Comparison of ENCODE assay signal across 8 mouse cellular contexts in the genomic region with DNA sequence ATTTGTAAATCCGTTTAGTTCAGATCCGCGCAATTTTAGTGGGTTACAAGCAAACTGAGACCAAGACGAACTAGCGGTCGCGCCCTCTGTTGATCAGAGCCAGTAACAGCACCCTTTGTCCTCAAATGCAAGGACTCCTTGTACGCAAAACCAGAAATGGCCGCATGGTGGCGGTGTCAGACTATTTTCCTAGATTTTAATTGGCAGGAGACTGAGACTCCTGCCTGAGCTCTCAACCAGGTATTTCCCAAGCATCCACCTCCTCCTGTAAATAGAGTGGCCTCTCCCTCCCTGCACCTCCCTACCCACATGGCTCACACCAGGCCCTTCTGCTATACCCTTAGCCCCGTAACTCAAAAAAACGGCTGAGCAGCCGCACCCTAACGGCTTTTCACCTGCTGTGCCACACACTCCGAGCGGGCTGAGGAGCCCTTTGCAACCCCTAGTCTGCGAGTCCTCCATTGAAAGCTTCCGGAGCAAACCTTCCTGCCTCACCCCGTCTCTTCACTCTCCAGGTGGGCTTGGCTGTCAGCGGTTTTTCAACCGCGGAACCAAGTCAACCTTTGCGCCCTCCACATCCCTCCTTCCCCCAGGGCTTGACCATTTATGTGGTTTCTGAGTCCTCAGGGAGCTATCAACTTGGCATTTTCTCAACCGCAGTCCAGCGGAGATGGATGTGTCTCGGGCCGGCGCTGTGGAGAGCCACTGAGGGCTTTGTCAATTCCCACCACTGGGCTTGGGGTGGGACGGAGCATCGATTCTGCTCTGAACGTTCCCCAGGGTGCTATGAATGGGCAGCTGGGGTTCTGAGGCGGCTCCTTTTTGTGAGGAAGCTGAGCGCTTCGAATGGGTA. TPM values are rescaled to one million over a fixed set of nuclear protein-coding genes. Genes with fewer than 3 reads are reported as not detected.
DNase-seq lines count a peak whose midpoint lies in the region.

No protein-coding gene starts in this region.

- peaks cover 14% of the 10 kb centered on the region for H3K4me1 ChIP-seq in megakaryocyte, embryonic 14.5 days

- peaks cover 72% of the 10 kb centered on the region for H3K27me3 ChIP-seq in megakaryocyte, embryonic 14.5 days (replicated peaks)

- H3K4me3 ChIP-seq in megakaryocyte, embryonic 14.5 days (replicated peaks): peak overlapping the region; percentile 26

- H3K9me3 ChIP-seq in megakaryocyte, embryonic 14.5 days: no peaks in the 10 kb centered on the region

- intact Hi-C loops in gastrocnemius, postnatal 14 days (cut with DNase I; ENCODE audit: low total_unique reads): loop anchor here (2.0 to 10.0 kb wide), 2 partner anchors 88 to 212 kb away; no protein-coding TSS in a partner anchor

- DNase-seq in adrenal gland, adult (ENCODE audit: inconsistent age in 2 of 2, low spot score in 1 of 2): peak; percentile 90 to 98
- DNase-seq in embryo, embryonic 10.5 days (ENCODE audit: low spot score): peak; percentile 99
- peak; percentile 85 for DNase-seq in gastrocnemius, postnatal 14 days
- DNase-seq in induced T-regulatory cell, adult 2 months (ENCODE audit: low read depth): peak; percentile 97
- DNase-seq in left cerebral cortex, adult 8-10 months (ENCODE audit: low spot score in 2 of 2): peak; percentile 84 to 99
- DNase-seq in right cerebral cortex, postnatal 10 days (ENCODE audit: low spot score in 2 of 2): peak; percentile 94 to 97
- peak; percentile 93 for DNase-seq in urinary bladder, postnatal 14 days (ENCODE audit: low spot score)

- H3K36me3 ChIP-seq in megakaryocyte, embryonic 14.5 days (replicated peaks; ENCODE audit: low read length): no peaks in the 10 kb centered on the region

RNA-seq across cellular contexts. Expression of a gene that starts 1.8 kb away (rescaled TPM):
- not detected for total RNA-seq in gastrocnemius, postnatal 14 days (2021)
- not detected for total RNA-seq in left cerebral cortex, adult 8-10 months (2022)
- polyA plus RNA-seq in megakaryocyte, embryonic 14.5 days (2012; ENCODE audit: insufficient read depth, low replicate concordance): not detected in 2 replicates

RNA-seq across cellular contexts. Expression of a gene that starts 5.8 kb away (rescaled TPM):
- not detected for total RNA-seq in gastrocnemius, postnatal 14 days (2021)
- under 1 TPM in 1 of 4 experiments, not detected in 3; 0.21 TPM for total RNA-seq in left cerebral cortex, adult 8-10 months (2022)
- not detected in 2 replicates for polyA plus RNA-seq in megakaryocyte, embryonic 14.5 days (2012; ENCODE audit: insufficient read depth, low replicate concordance)

RNA-seq across cellular contexts. Expression of a gene that starts 16.5 kb away (rescaled TPM):
- 10 to 100 TPM; 14.2 to 16.2 TPM for total RNA-seq in gastrocnemius, postnatal 14 days (2021)
- total RNA-seq in left cerebral cortex, adult 8-10 months (2022): 10 to 100 TPM; 81.6 to 96.2 (median 87.1) TPM
- 90.5 and 96.5 TPM in 2 replicates for polyA plus RNA-seq in megakaryocyte, embryonic 14.5 days (2012; ENCODE audit: insufficient read depth, low replicate concordance)

RNA-seq across cellular contexts. Expression of a gene that starts 16.5 kb away (rescaled TPM):
- under 1 TPM; 0.21 to 0.33 TPM for total RNA-seq in gastrocnemius, postnatal 14 days (2021)
- total RNA-seq in left cerebral cortex, adult 8-10 months (2022): 1 to 10 TPM in 3 of 4 experiments, under 1 TPM in 1; 0.87 to 1.8 (median 1.4) TPM
- not detected in 2 replicates for polyA plus RNA-seq in megakaryocyte, embryonic 14.5 days (2012; ENCODE audit: insufficient read depth, low replicate concordance)

RNA-seq across cellular contexts. Expression of a gene that starts 27.0 kb away (rescaled TPM):
- total RNA-seq in gastrocnemius, postnatal 14 days (2021): not detected
- not detected for total RNA-seq in left cerebral cortex, adult 8-10 months (2022)
- not detected in 2 replicates for polyA plus RNA-seq in megakaryocyte, embryonic 14.5 days (2012; ENCODE audit: insufficient read depth, low replicate concordance)

Comparison
In these comparisons a context has a peak if more than half of its experiments do, and no peak if none do; other contexts are left out.
1. Peak in every context shown above with its lines: DNase-seq and H3K4me3 ChIP-seq.
2. RNA of a gene that starts 16.5 kb away (total RNA-seq): 81.6 to 96.2 TPM in left cerebral cortex, adult 8-10 months; 14.2 to 16.2 TPM in gastrocnemius, postnatal 14 days; every median in the first group is over 4 times any median in the second.